Mouse (Mus musculus): Measurements from ENCODE around the gene Slco3a1. TPM values are rescaled to one million over a fixed set of nuclear protein-coding genes. Genes with fewer than 3 reads are reported as not detected.

Slco3a1 gene
- polyA plus RNA-seq (2014; fragmentation: Nextera tagmentation; extraction: Ambion mirVana): 7.9 and 10.4 TPM in 2 replicates

DNA sequence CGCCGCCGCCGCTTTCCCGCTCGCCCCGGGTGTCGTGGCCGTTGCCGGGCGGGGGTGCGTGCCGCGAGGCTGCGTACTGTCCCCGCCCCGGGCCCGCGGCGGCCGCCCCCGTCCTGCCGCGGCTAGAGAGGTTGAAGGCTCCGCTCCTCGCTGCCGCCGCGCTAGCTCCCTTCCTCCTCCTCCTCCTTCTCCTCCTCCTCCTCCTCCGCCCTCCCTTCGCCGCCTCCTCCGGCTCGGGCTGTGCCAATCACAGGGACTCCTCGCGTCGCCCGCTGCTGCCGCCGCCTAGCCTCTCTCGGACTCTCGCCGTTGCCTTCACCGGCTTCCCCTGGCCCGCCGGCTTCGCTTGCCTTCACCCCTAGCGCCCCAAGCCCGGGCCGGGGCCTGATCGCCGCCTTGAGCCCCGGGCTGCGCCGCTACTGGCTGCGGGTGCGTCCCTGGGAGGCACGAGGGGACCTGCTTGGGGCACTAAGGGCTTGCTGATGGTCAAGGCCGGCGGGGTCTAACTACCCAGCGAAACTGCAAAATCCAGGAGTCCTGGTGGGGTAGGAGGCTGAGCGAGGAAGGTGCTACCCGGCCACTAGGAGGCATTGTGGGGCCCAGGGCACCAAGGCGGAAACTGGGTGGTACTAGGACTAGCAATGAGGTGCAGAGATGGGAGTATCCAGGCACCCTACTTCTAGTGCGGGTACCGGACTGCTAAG lies at the start of gene Slco3a1:
Gene Slco3a1 (minus strand): TSS at position 173 of the 704 bp plus-strand sequence.
- Histone ChIP-seq H3K9me3 (ENCODE audit: control insufficient read depth, low read length) (no peaks in the 10 kb centered on the region), H3K36me3 (ENCODE audit: control insufficient read depth, insufficient read depth, low read length) (no peaks in the 10 kb centered on the region), H3K27ac (ENCODE audit: low read depth, low read length) (peak within 1 kb of the TSS; percentile 77), H3K4me3 (ENCODE audit: low read depth, low read length) (peak within 1 kb of the TSS; percentile 77), H3K9ac (ENCODE audit: low read depth, low read length) (peak within 1 kb of the TSS; percentile 68), H3K27me3 (ENCODE audit: control insufficient read depth, insufficient read depth, low read length) (peaks cover 12% of the 10 kb centered on the region), H3K4me1 (replicated peaks; ENCODE audit: control insufficient read depth, insufficient read depth, low read length) (no peaks in the 10 kb centered on the region; the same call in 1 of the 2 replicates), H3K4me2 (replicated peaks; ENCODE audit: low read depth, low read length) (peak within 1 kb of the TSS; percentile 99)
- ATAC-seq (ENCODE audit: low FRiP score) (peak; percentile 83), DNase-seq (ENCODE audit: low spot score) (peak; percentile 81)
- WGBS: 2% methylated on average over 54 of the region's 66 CpGs

GRCm38 (mm10) chr7:74600996-74601395 lies 46.4 kb upstream of the Slco3a1 start:
- no peak overlapping the region for H3K9ac ChIP-seq (ENCODE audit: low read depth, low read length)
- 96% methylated on average over 5 of the region's 5 CpGs for WGBS
- ATAC-seq (ENCODE audit: low FRiP score): no peak

GRCm38 (mm10) chr7:74579411-74579810 lies 24.8 kb upstream of the Slco3a1 start:
- ATAC-seq (ENCODE audit: low FRiP score) (no peak), DNase-seq (ENCODE audit: low spot score) (no peak)
- Histone ChIP-seq H3K4me2 (replicated peaks; ENCODE audit: low read depth, low read length) (no peak overlapping the region), H3K9ac (ENCODE audit: low read depth, low read length) (no peak overlapping the region), H3K27ac (ENCODE audit: low read depth, low read length) (no peak overlapping the region), H3K9me3 (ENCODE audit: control insufficient read depth, low read length) (no peaks in the 10 kb centered on the region), H3K4me1 (replicated peaks; ENCODE audit: control insufficient read depth, insufficient read depth, low read length) (no peaks in the 10 kb centered on the region), H3K4me3 (ENCODE audit: low read depth, low read length) (no peak overlapping the region), H3K36me3 (ENCODE audit: control insufficient read depth, insufficient read depth, low read length) (no peaks in the 10 kb centered on the region), H3K27me3 (ENCODE audit: control insufficient read depth, insufficient read depth, low read length) (no peaks in the 10 kb centered on the region)
- WGBS: 78% methylated on average over 1 of the region's 1 CpGs

More at GRCm38 (mm10) chr7:74600996-74601395, 46.4 kb upstream of the Slco3a1 start:
- Histone ChIP-seq H3K4me2 (replicated peaks; ENCODE audit: low read depth, low read length) (no peak overlapping the region), H3K27ac (ENCODE audit: low read depth, low read length) (no peak overlapping the region), H3K4me3 (ENCODE audit: low read depth, low read length) (no peak overlapping the region), H3K9me3 (ENCODE audit: control insufficient read depth, low read length) (no peaks in the 10 kb centered on the region), H3K36me3 (ENCODE audit: control insufficient read depth, insufficient read depth, low read length) (no peaks in the 10 kb centered on the region), H3K27me3 (ENCODE audit: control insufficient read depth, insufficient read depth, low read length) (no peaks in the 10 kb centered on the region), H3K4me1 (replicated peaks; ENCODE audit: control insufficient read depth, insufficient read depth, low read length) (no peaks in the 10 kb centered on the region)
- DNase-seq (ENCODE audit: low spot score): no peak

- H3K4me2 ChIP-seq (replicated peaks; ENCODE audit: low read depth, low read length): no peak overlapping the region
- no peak overlapping the region for H3K4me3 ChIP-seq (ENCODE audit: low read depth, low read length)
- H3K9me3 ChIP-seq (ENCODE audit: control insufficient read depth, low read length): no peaks in the 10 kb centered on the region
- no peak overlapping the region for H3K9ac ChIP-seq (ENCODE audit: low read depth, low read length)
- H3K27me3 ChIP-seq (ENCODE audit: control insufficient read depth, insufficient read depth, low read length): no peaks in the 10 kb centered on the region
- no peak overlapping the region for H3K27ac ChIP-seq (ENCODE audit: low read depth, low read length)
- no peaks in the 10 kb centered on the region for H3K36me3 ChIP-seq (ENCODE audit: control insufficient read depth, insufficient read depth, low read length)
- 74% methylated on average over 3 of the region's 3 CpGs for WGBS
- no peaks in the 10 kb centered on the region for H3K4me1 ChIP-seq (replicated peaks; ENCODE audit: control insufficient read depth, insufficient read depth, low read length)
- ATAC-seq (ENCODE audit: low FRiP score) (no peak), DNase-seq (ENCODE audit: low spot score) (no peak)
Observed at GRCm38 (mm10) chr7:74575678-74576077, 21.1 kb upstream of the Slco3a1 start.

- no peak overlapping the region; the same call in 1 of the 2 replicates for H3K9ac ChIP-seq (ENCODE audit: low read depth, low read length)
- ATAC-seq (ENCODE audit: low FRiP score): peak; percentile 36; the same call in 1 of the 2 replicates
- H3K27ac ChIP-seq (ENCODE audit: low read depth, low read length): no peak overlapping the region; the same call in 1 of the 2 replicates
- H3K4me2 ChIP-seq (replicated peaks; ENCODE audit: low read depth, low read length): peak overlapping the region; percentile 99
- H3K9me3 ChIP-seq (ENCODE audit: control insufficient read depth, low read length): no peaks in the 10 kb centered on the region
- no peaks in the 10 kb centered on the region; the same call in 1 of the 2 replicates for H3K4me1 ChIP-seq (replicated peaks; ENCODE audit: control insufficient read depth, insufficient read depth, low read length)
- peak; percentile 76 for DNase-seq (ENCODE audit: low spot score)
- H3K4me3 ChIP-seq (ENCODE audit: low read depth, low read length): peak overlapping the region; percentile 77
- 9% methylated on average over 6 of the region's 6 CpGs for WGBS
- H3K27me3 ChIP-seq (ENCODE audit: control insufficient read depth, insufficient read depth, low read length): peaks cover 12% of the 10 kb centered on the region
- no peaks in the 10 kb centered on the region for H3K36me3 ChIP-seq (ENCODE audit: control insufficient read depth, insufficient read depth, low read length)
Observed at GRCm38 (mm10) chr7:74555416-74555815, 836 bp upstream of the Slco3a1 start.

GRCm38 (mm10) chr7:74554041-74554561 lies 479 bp downstream of the Slco3a1 start:
- DNase-seq (ENCODE audit: low spot score) (peak; percentile 70), ATAC-seq (ENCODE audit: low FRiP score) (peak; percentile 72)
- H3K9me3 ChIP-seq (ENCODE audit: control insufficient read depth, low read length): no peaks in the 10 kb centered on the region
- under 1% methylated on average over 45 of the region's 46 CpGs for WGBS
- H3K4me2 ChIP-seq (replicated peaks; ENCODE audit: low read depth, low read length): peak overlapping the region; percentile 99
- H3K36me3 ChIP-seq (ENCODE audit: control insufficient read depth, insufficient read depth, low read length): no peaks in the 10 kb centered on the region
- peaks cover 12% of the 10 kb centered on the region for H3K27me3 ChIP-seq (ENCODE audit: control insufficient read depth, insufficient read depth, low read length)
- H3K27ac ChIP-seq (ENCODE audit: low read depth, low read length): peak overlapping the region; percentile 77
- peak overlapping the region; percentile 77 for H3K4me3 ChIP-seq (ENCODE audit: low read depth, low read length)
- peak overlapping the region; percentile 68 for H3K9ac ChIP-seq (ENCODE audit: low read depth, low read length)
- no peaks in the 10 kb centered on the region; the same call in 1 of the 2 replicates for H3K4me1 ChIP-seq (replicated peaks; ENCODE audit: control insufficient read depth, insufficient read depth, low read length)

- H3K4me2 ChIP-seq (replicated peaks; ENCODE audit: low read depth, low read length): peak overlapping the region; percentile 99
- no peak overlapping the region for H3K27ac ChIP-seq (ENCODE audit: low read depth, low read length)
- peak; percentile 21 for DNase-seq (ENCODE audit: low spot score)
- H3K4me3 ChIP-seq (ENCODE audit: low read depth, low read length): peak overlapping the region; percentile 77
- no peak for ATAC-seq (ENCODE audit: low FRiP score)
- no peak overlapping the region; the same call in 1 of the 2 replicates for H3K9ac ChIP-seq (ENCODE audit: low read depth, low read length)
- WGBS: 59% methylated on average over 8 of the region's 8 CpGs
- H3K9me3 ChIP-seq (ENCODE audit: control insufficient read depth, low read length): no peaks in the 10 kb centered on the region
- no peaks in the 10 kb centered on the region; the same call in 1 of the 2 replicates for H3K4me1 ChIP-seq (replicated peaks; ENCODE audit: control insufficient read depth, insufficient read depth, low read length)
- peaks cover 12% of the 10 kb centered on the region for H3K27me3 ChIP-seq (ENCODE audit: control insufficient read depth, insufficient read depth, low read length)
- H3K36me3 ChIP-seq (ENCODE audit: control insufficient read depth, insufficient read depth, low read length): no peaks in the 10 kb centered on the region
Observed at GRCm38 (mm10) chr7:74553111-74553650, 1.4 kb downstream of the Slco3a1 start.

DNA sequence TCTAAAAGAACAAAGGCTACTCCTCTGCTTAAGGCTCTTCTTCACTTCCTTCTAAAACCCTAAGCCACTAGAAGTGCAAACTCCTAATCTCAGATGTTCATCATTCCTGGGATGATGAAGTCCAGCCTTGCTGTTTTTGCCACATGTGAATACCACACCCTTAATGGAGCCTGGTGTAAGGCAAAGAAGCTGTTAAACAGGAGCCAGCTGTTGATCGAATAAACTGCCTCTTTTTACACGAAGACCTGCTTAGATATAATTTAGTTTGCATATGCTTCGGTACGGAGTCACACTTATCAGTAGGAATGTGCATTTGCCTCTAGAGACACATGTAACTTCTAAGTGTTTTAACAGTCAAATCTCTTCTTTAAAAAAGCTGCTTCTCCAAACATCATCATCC lies 2.0 kb downstream of the Slco3a1 start:
- no peaks in the 10 kb centered on the region for H3K36me3 ChIP-seq (ENCODE audit: control insufficient read depth, insufficient read depth, low read length)
- H3K4me2 ChIP-seq (replicated peaks; ENCODE audit: low read depth, low read length): peak overlapping the region; percentile 14; the same call in 1 of the 2 replicates
- H3K4me1 ChIP-seq (replicated peaks; ENCODE audit: control insufficient read depth, insufficient read depth, low read length): no peaks in the 10 kb centered on the region; the same call in 1 of the 2 replicates
- H3K4me3 ChIP-seq (ENCODE audit: low read depth, low read length): no peak overlapping the region
- no peak overlapping the region for H3K9ac ChIP-seq (ENCODE audit: low read depth, low read length)
- no peak overlapping the region for H3K27ac ChIP-seq (ENCODE audit: low read depth, low read length)
- no peak for ATAC-seq (ENCODE audit: low FRiP score)
- DNase-seq (ENCODE audit: low spot score): no peak
- no peaks in the 10 kb centered on the region for H3K9me3 ChIP-seq (ENCODE audit: control insufficient read depth, low read length)
- H3K27me3 ChIP-seq (ENCODE audit: control insufficient read depth, insufficient read depth, low read length): peaks cover 12% of the 10 kb centered on the region
- 69% methylated on average over 4 of the region's 4 CpGs for WGBS

Data from hindbrain, embryonic 11.5 days (tissue).